Mouse (Mus musculus) liver, embryonic 13.5 days (tissue): ENCODE results near the gene Olfr279. TPM values are rescaled to one million over a fixed set of nuclear protein-coding genes. Genes with fewer than 3 reads are reported as not detected.

ENCODE experiments used
- microRNA-seq: library from miRNA; unstranded; fragments of <30 nt; microRNA quantifications from one replicate; pipeline ENCODE4, GENCODE M21; 2016
- polyA plus RNA-seq: library from polyadenylated mRNA; unstranded; fragments of >200 nt; fragmentation: Nextera tagmentation; extraction: Ambion mirVana; gene quantifications from 2 replicates; pipeline ENCODE4 v1.2.1, GENCODE M21; 2015

Gene Olfr279
- polyA plus RNA-seq, 1 experiment from 2014 or later = not detected

Small RNA genes lying within 50 kb of the gene (microRNA-seq; reads per million reads assigned to microRNA genes)
- gene Mir1291 = 0.88 reads per million

Other genes starting within 250 kb of the Olfr279 start
- not detected in 2 replicates for gene H1fnt, start 235.1 kb upstream of the Olfr279 start, polyA plus RNA-seq
- 0.06 TPM in 1 of 2 replicates, not detected in the other for gene Zfp641, start 196.2 kb upstream of the Olfr279 start, polyA plus RNA-seq
- gene Olfr285, start 175.0 kb upstream of the Olfr279 start, polyA plus RNA-seq = not detected in 2 replicates
- gene Olfr284, start 151.4 kb upstream of the Olfr279 start, polyA plus RNA-seq = not detected in 2 replicates
- gene Olfr283, start 111.5 kb upstream of the Olfr279 start, polyA plus RNA-seq = not detected in 2 replicates
- gene Olfr282, start 61.2 kb upstream of the Olfr279 start, polyA plus RNA-seq = not detected in 2 replicates
- not detected in 2 replicates for gene Olfr281, start 39.8 kb upstream of the Olfr279 start, polyA plus RNA-seq
- gene OR5BS1P, start 22.5 kb upstream of the Olfr279 start, polyA plus RNA-seq = not detected in 2 replicates
- gene Lalba, start 9.7 kb upstream of the Olfr279 start, polyA plus RNA-seq = not detected in 2 replicates
- gene Kansl2, start 41.9 kb downstream of the Olfr279 start, polyA plus RNA-seq = 49.7 and 54.6 TPM in 2 replicates
- 27.4 and 34.3 TPM in 2 replicates for gene Ccnt1, start 78.5 kb downstream of the Olfr279 start, polyA plus RNA-seq
- not detected in 2 replicates for gene 4930415O20Rik, start 78.6 kb downstream of the Olfr279 start, polyA plus RNA-seq
- gene Adcy6, start 117.7 kb downstream of the Olfr279 start, polyA plus RNA-seq = 5.2 and 6.2 TPM in 2 replicates
- gene Cacnb3, start 138.4 kb downstream of the Olfr279 start, polyA plus RNA-seq = 1.4 and 1.5 TPM in 2 replicates
- gene Ddx23, start 170.5 kb downstream of the Olfr279 start, polyA plus RNA-seq = 14.7 and 15.5 TPM in 2 replicates
- gene Rnd1, start 185.1 kb downstream of the Olfr279 start, polyA plus RNA-seq = 0.35 and 0.37 TPM in 2 replicates
- gene Ccdc65, start 215.8 kb downstream of the Olfr279 start, polyA plus RNA-seq = 0.06 TPM in 1 of 2 replicates, not detected in the other
- 91.3 and 91.7 TPM in 2 replicates for gene Fkbp11, start 235.8 kb downstream of the Olfr279 start, polyA plus RNA-seq